Mouse (Mus musculus): ENCODE data around the gene Lrrd1. TPM values are rescaled to one million over a fixed set of nuclear protein-coding genes. Genes with fewer than 3 reads are reported as not detected.
"Not testable (repeated sequence)": the region's sequence is repeated elsewhere in the genome, so short reads cannot be mapped to it uniquely, and the experiment has no call there.

The Lrrd1 gene
- polyA plus RNA-seq (2014; fragmentation: Nextera tagmentation; extraction: Ambion mirVana) = 0.17 and 0.20 TPM in 2 replicates

DNA sequence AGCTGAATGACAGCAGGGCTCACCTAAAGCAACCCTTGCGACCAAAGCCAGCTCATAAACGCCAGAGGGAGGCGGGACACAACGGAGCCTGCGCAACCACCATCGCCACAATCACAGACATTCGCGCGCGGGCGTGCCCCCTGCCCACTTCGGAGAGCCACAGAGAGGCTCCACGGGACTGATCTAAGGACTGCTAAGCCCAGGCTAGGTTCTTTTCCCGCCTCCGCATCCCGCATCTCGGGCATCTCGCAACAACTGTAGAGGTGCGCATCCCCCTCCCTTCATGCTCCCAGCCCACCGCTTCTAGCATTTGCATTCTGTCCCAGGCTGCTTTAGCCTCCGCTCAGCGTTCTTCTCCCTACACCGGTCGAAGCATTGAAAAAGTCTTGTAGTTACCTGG lies at the start of gene Lrrd1:
Gene Lrrd1, plus strand, starts transcription at position 148 of the 400 bp plus-strand sequence.
- Histone ChIP-seq H3K4me3 (ENCODE audit: low read depth, low read length) (peak within 1 kb of the TSS; percentile 27), H3K27me3 (ENCODE audit: control insufficient read depth, insufficient read depth, low read length) (no peaks in the 10 kb centered on the region), H3K9me3 (ENCODE audit: control insufficient read depth, low read length) (no peaks in the 10 kb centered on the region), H3K27ac (ENCODE audit: low read depth, low read length) (no peak within 1 kb of the TSS), H3K4me2 (replicated peaks; ENCODE audit: low read depth, low read length) (peak within 1 kb of the TSS; percentile 50), H3K9ac (ENCODE audit: low read depth, low read length) (0 out of 2 replicates have a peak within 1 kb of the TSS, but pooled peaks have one; percentile 43), H3K4me1 (replicated peaks; ENCODE audit: control insufficient read depth, insufficient read depth, low read length) (no peaks in the 10 kb centered on the region; the same call in 1 of the 2 replicates), H3K36me3 (ENCODE audit: control insufficient read depth, insufficient read depth, low read length) (no peaks in the 10 kb centered on the region)
- DNase-seq (ENCODE audit: low spot score) (peak; percentile 32), ATAC-seq (ENCODE audit: low FRiP score) (no peak)
- 7% methylated on average over 24 of the region's 24 CpGs for WGBS

DNA sequence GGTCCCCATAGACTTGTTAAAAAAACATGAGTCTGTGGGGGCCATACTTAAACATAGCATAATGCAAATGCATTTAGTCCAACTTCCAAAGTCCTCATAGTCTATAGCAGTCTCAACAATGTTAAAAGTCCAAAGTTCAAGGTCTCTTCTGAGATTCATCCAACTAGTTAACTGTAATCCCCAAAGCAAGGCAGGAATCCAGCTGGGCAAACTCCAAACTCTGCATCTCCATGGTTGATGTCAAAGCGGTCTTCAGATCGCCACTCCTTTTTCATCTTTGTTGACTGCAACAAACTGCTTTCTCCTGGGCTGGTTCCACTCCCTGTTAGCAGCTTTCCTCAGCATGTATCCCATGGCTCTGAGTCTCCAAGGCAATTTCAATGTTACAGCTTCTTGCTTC lies 47.9 kb upstream of the Lrrd1 start:
- not testable (repeated sequence) for H3K9ac ChIP-seq (ENCODE audit: low read depth, low read length); H3K4me1 ChIP-seq (replicated peaks; ENCODE audit: control insufficient read depth, insufficient read depth, low read length); H3K27ac ChIP-seq (ENCODE audit: low read depth, low read length); H3K4me3 ChIP-seq (ENCODE audit: low read depth, low read length); H3K4me2 ChIP-seq (replicated peaks; ENCODE audit: low read depth, low read length); DNase-seq (ENCODE audit: low spot score); H3K27me3 ChIP-seq (ENCODE audit: control insufficient read depth, insufficient read depth, low read length); ATAC-seq (ENCODE audit: low FRiP score); H3K9me3 ChIP-seq (ENCODE audit: control insufficient read depth, low read length); H3K36me3 ChIP-seq (ENCODE audit: control insufficient read depth, insufficient read depth, low read length)
- WGBS = 98% methylated on average over 2 of the region's 2 CpGs

DNA sequence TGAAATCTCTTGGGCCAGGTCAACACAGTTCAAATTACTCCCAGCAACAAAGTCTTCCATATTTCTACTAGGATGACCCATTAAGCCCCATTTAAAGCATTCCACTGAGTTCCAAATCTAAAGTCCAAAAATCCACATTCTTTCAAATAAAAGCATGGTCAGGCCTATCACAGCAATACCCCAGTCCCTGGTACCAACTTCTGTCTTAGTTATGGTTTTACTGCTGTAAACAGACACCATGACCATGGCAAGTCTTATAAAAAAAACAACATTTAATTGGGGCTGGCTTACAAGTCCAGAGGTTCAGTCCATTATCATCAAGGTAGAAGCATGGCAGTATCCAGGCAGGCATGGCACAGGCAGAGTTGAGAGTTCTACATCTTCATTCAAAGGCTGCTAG lies 46.3 kb upstream of the Lrrd1 start:
- DNase-seq (ENCODE audit: low spot score); H3K27ac ChIP-seq (ENCODE audit: low read depth, low read length); H3K4me1 ChIP-seq (replicated peaks; ENCODE audit: control insufficient read depth, insufficient read depth, low read length); ATAC-seq (ENCODE audit: low FRiP score); H3K36me3 ChIP-seq (ENCODE audit: control insufficient read depth, insufficient read depth, low read length); H3K4me2 ChIP-seq (replicated peaks; ENCODE audit: low read depth, low read length); H3K9ac ChIP-seq (ENCODE audit: low read depth, low read length); H3K9me3 ChIP-seq (ENCODE audit: control insufficient read depth, low read length); H3K27me3 ChIP-seq (ENCODE audit: control insufficient read depth, insufficient read depth, low read length); H3K4me3 ChIP-seq (ENCODE audit: low read depth, low read length): not testable (repeated sequence)

DNA sequence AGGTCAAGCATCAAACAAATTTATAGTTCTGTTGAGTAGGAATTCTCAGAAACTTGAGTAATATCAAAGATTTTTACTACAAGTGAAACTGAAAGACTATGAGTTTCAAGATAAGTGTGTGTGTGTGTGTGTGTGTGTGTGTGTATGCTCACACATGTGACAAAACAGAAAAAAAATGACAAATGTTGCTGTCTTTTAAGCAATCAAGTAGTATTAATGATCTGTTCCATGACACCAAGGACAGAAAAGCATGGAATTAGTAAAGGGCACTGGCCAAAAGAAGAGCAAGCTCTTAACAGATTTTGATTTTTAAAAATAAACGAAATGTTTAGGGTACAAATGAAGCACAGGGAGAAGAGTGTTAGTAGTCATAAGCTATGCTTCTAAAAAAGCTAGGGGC lies 44.9 kb upstream of the Lrrd1 start:
- no peaks in the 10 kb centered on the region for H3K9me3 ChIP-seq (ENCODE audit: control insufficient read depth, low read length)
- ATAC-seq (ENCODE audit: low FRiP score) = no peak
- WGBS = 91% methylated on average over 1 of the region's 1 CpGs

DNA sequence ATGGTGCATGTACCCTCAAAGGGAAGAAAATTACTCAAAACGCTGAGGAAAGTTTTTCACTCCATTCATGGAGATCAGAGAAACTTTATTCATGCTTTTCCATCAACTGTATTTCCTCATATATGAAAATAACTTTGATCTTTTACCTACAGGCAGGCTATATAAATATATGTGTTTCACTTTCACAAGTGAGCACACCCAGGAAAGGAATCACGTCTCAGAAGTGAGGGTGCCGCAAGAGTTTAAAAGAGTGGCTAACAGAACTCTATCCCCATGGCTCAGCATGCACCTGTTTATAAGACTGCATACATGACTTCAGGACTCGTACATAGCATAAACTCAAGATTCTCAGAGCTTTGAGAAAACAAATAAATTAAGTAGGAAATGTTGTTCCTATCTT lies 44.1 kb upstream of the Lrrd1 start:
- ATAC-seq (ENCODE audit: low FRiP score) = no peak
- Histone ChIP-seq H3K9ac (ENCODE audit: low read depth, low read length) (no peak overlapping the region), H3K27me3 (ENCODE audit: control insufficient read depth, insufficient read depth, low read length) (no peaks in the 10 kb centered on the region), H3K4me2 (replicated peaks; ENCODE audit: low read depth, low read length) (no peak overlapping the region), H3K4me3 (ENCODE audit: low read depth, low read length) (no peak overlapping the region), H3K27ac (ENCODE audit: low read depth, low read length) (no peak overlapping the region), H3K9me3 (ENCODE audit: control insufficient read depth, low read length) (no peaks in the 10 kb centered on the region), H3K36me3 (ENCODE audit: control insufficient read depth, insufficient read depth, low read length) (no peaks in the 10 kb centered on the region), H3K4me1 (replicated peaks; ENCODE audit: control insufficient read depth, insufficient read depth, low read length) (no peaks in the 10 kb centered on the region; the same call in 1 of the 2 replicates)
- 89% methylated on average over 4 of the region's 4 CpGs for WGBS
- DNase-seq (ENCODE audit: low spot score) = no peak

More for the DNA sequence above, 44.9 kb upstream of the Lrrd1 start:
- no peak for DNase-seq (ENCODE audit: low spot score)
- no peaks in the 10 kb centered on the region for H3K36me3 ChIP-seq (ENCODE audit: control insufficient read depth, insufficient read depth, low read length)
- H3K4me2 ChIP-seq (replicated peaks; ENCODE audit: low read depth, low read length) = no peak overlapping the region
- H3K4me1 ChIP-seq (replicated peaks; ENCODE audit: control insufficient read depth, insufficient read depth, low read length) = no peaks in the 10 kb centered on the region; the same call in 1 of the 2 replicates
- H3K4me3 ChIP-seq (ENCODE audit: low read depth, low read length) = no peak overlapping the region
- H3K9ac ChIP-seq (ENCODE audit: low read depth, low read length) = no peak overlapping the region
- no peaks in the 10 kb centered on the region for H3K27me3 ChIP-seq (ENCODE audit: control insufficient read depth, insufficient read depth, low read length)
- H3K27ac ChIP-seq (ENCODE audit: low read depth, low read length) = no peak overlapping the region

DNA sequence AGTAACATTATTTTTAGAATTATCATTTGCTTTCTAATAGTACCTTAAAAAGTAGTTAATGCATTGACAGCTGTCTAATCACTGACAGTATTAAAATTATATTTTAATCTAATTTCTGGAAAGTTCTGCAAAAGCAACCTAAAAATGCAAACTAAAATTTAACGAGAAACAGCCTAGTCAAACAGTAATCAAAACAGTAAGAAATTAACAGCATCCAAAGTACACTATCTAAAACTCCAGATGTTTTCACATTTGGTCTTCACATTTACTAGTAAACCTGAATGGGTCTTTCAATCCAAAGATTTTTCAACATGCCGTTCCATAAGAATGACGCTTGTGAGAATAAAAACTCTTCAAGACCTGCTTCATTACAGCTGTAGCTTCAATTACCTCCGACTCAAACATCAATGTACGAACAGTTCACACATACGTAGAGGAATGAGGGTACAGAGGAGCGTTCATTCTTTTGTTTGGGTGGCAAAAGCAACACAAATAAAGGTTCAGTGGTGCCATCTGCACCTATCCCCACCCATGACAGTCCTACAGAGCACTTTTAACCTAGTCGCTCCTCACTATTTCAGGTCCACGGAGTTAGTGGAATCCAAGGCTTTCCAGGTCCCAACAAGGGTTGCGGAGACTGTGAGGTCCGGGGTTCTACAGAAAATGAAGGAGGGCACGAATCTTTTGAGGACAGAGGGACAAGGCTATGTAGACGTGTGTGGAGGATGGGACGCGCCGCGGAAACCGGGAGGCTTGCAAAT lies 43.1 kb upstream of the Lrrd1 start:
- WGBS = 8% methylated on average over 18 of the region's 18 CpGs
- Histone ChIP-seq H3K4me1 (replicated peaks; ENCODE audit: control insufficient read depth, insufficient read depth, low read length) (no peaks in the 10 kb centered on the region; the same call in 1 of the 2 replicates), H3K9ac (ENCODE audit: low read depth, low read length) (peak overlapping the region; percentile 83), H3K27me3 (ENCODE audit: control insufficient read depth, insufficient read depth, low read length) (no peaks in the 10 kb centered on the region), H3K36me3 (ENCODE audit: control insufficient read depth, insufficient read depth, low read length) (no peaks in the 10 kb centered on the region), H3K4me2 (replicated peaks; ENCODE audit: low read depth, low read length) (peak overlapping the region; percentile 64), H3K27ac (ENCODE audit: low read depth, low read length) (peak overlapping the region; percentile 88; the same call in 1 of the 2 replicates), H3K9me3 (ENCODE audit: control insufficient read depth, low read length) (no peaks in the 10 kb centered on the region), H3K4me3 (ENCODE audit: low read depth, low read length) (peak overlapping the region; percentile 79)
- no peak for DNase-seq (ENCODE audit: low spot score)
- ATAC-seq (ENCODE audit: low FRiP score) = no peak

DNA sequence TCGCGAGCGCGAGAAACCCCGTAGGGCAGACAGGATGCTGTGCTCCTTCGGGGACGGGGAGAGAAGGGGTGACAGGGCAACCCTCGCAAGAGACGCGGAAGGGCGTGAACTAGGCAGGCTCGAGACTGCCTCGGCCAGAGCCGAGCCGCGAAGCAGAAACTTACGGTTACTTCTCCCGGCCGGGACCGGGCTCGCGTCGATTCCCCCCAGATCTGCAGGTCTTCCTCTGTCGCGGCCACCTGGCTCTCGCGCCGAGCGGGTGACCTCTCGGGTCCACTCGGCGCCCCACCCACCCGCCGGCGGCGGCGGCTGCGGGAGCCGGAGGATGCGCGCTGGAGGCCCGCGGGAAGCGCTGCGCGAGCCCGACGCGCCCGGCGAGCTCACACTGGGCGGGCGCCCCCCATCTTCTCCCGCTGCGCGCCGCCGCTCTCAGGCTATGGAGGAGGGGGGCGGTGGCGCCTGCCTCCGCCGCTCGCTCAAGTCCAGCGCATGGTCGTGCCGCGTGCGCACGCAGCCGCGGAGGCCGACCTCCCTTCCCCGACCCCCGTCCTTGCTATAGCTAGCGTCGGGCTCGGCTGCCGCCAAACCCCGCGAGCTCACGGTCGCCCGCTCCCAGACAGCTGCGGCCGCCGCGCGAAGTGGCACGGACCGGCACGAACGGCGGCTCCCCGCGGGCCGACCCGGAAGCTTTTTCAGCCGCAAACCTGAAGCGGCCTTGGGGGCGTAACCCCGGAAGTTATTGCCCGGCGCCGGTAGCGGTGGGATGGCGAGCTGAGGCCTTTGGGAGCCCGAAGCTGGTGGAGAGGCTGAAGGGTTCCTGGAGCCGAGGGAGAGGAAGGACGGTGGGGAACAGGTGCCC lies 42.3 kb upstream of the Lrrd1 start, which contains the start of the genes Ankib1 and Krit1:
Gene Ankib1, minus strand, starts transcription at position 493 of the 859 bp plus-strand sequence.
Gene Krit1, plus strand, starts transcription at position 752 of the 859 bp plus-strand sequence.
- peak; percentile 97 for ATAC-seq (ENCODE audit: low FRiP score)
- H3K4me3 ChIP-seq (ENCODE audit: low read depth, low read length) = peak within 1 kb of the TSS; percentile 79
- no peaks in the 10 kb centered on the region for H3K27me3 ChIP-seq (ENCODE audit: control insufficient read depth, insufficient read depth, low read length)
- no peaks in the 10 kb centered on the region for H3K36me3 ChIP-seq (ENCODE audit: control insufficient read depth, insufficient read depth, low read length)
- no peaks in the 10 kb centered on the region for H3K9me3 ChIP-seq (ENCODE audit: control insufficient read depth, low read length)
- peak; percentile 91 for DNase-seq (ENCODE audit: low spot score)
- peak within 1 kb of the TSS; percentile 64 for H3K4me2 ChIP-seq (replicated peaks; ENCODE audit: low read depth, low read length)
- no peaks in the 10 kb centered on the region; the same call in 1 of the 2 replicates for H3K4me1 ChIP-seq (replicated peaks; ENCODE audit: control insufficient read depth, insufficient read depth, low read length)
- WGBS = under 1% methylated on average over 89 of the region's 109 CpGs
- H3K27ac ChIP-seq (ENCODE audit: low read depth, low read length) = peak within 1 kb of the TSS; percentile 88
- peak within 1 kb of the TSS; percentile 83 for H3K9ac ChIP-seq (ENCODE audit: low read depth, low read length)

DNA sequence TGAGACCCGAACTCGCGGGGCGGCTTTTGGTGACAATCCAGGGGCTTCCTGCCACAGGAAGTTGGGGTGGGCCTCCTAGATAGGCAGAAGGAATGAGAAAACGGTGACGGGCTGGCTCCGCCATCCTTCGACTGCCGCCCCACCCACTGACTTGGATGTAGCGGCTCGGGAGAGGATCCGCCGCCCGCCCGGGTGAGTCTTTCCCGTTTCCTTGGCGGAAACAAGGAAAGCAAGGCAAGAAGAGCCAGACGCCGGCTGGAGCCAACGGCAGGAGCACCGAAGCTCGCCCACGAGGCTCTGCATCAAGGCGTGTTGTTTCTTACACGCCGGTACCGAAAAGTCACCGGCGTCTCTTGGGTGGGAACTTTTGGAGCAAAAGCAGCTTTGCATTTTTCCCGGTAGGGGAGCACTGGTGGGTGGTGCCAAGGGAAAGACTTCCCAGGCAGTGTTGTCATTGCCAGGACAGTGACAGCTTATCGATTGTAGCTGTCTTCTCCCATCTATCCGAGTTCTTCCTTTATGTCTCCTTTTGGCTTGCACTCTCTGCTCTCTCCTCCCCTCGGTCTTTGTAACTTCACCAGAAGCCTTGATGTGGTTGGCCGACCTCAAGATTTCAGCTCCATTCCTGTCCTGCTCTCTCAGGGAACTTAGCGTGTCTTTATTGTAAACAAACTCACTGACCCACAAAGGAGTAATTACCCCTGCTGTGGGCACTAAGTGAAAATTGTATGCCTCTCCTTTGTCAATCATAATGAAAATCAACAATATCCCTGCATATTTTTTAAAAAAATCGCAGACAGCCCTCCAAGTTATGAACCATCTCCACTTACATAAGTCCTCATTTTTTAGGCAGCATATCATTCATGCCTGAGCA lies 41.4 kb upstream of the Lrrd1 start:
- DNase-seq (ENCODE audit: low spot score) (peak; percentile 55), ATAC-seq (ENCODE audit: low FRiP score) (peak; percentile 78)
- H3K27ac ChIP-seq (ENCODE audit: low read depth, low read length) = peak overlapping the region; percentile 88
- H3K9me3 ChIP-seq (ENCODE audit: control insufficient read depth, low read length) = no peaks in the 10 kb centered on the region
- WGBS = under 1% methylated on average over 36 of the region's 36 CpGs
- peak overlapping the region; percentile 64 for H3K4me2 ChIP-seq (replicated peaks; ENCODE audit: low read depth, low read length)
- no peaks in the 10 kb centered on the region for H3K36me3 ChIP-seq (ENCODE audit: control insufficient read depth, insufficient read depth, low read length)
- H3K4me1 ChIP-seq (replicated peaks; ENCODE audit: control insufficient read depth, insufficient read depth, low read length) = no peaks in the 10 kb centered on the region; the same call in 1 of the 2 replicates
- peak overlapping the region; percentile 83 for H3K9ac ChIP-seq (ENCODE audit: low read depth, low read length)
- peak overlapping the region; percentile 79 for H3K4me3 ChIP-seq (ENCODE audit: low read depth, low read length)
- no peaks in the 10 kb centered on the region for H3K27me3 ChIP-seq (ENCODE audit: control insufficient read depth, insufficient read depth, low read length)

Measured in hindbrain, embryonic 11.5 days (tissue).